ENCODE assay signal across 42 mouse cellular contexts in genomic region chr6:113579306-113579705, GRCm38 (mm10). TPM values are rescaled to one million over a fixed set of nuclear protein-coding genes. Genes with fewer than 3 reads are reported as not detected.
"Had no signal": no experiment of that assay in that cellular context is flagged by ENCODE, and none has a peak within 500 bp of the region (broad histone marks: within the 10 kb centered on the region; RNA-seq: fewer than 3 reads in every experiment).

No protein-coding gene starts in this region.

- H3K27ac ChIP-seq: heart, adult 2 months; heart, embryonic 10.5 days; heart, embryonic 13.5 days; heart, embryonic 15.5 days; hindbrain, embryonic 10.5 days; hindbrain, embryonic 12.5 days; hindbrain, embryonic 13.5 days; hindbrain, embryonic 14.5 days; hindbrain, embryonic 15.5 days; hindbrain, postnatal 0 days; intestine, embryonic 15.5 days; kidney, embryonic 15.5 days; kidney, postnatal 0 days; layer of hippocampus, adult 2 months had no signal

- H3K27me3 ChIP-seq: heart, embryonic 12.5 days; heart, embryonic 13.5 days; heart, embryonic 15.5 days; hindbrain, embryonic 12.5 days; hindbrain, embryonic 13.5 days; hindbrain, embryonic 15.5 days; intestine, embryonic 15.5 days; kidney, embryonic 15.5 days had no signal

- H3K36me3 ChIP-seq: hindbrain, embryonic 15.5 days had no signal

- H3K9ac ChIP-seq: heart, embryonic 12.5 days; heart, embryonic 13.5 days; heart, embryonic 15.5 days; hindbrain, embryonic 12.5 days; hindbrain, embryonic 13.5 days; hindbrain, embryonic 14.5 days; hindbrain, embryonic 15.5 days; intestine, embryonic 15.5 days; kidney, embryonic 15.5 days had no signal

- DNase-seq: heart, adult 2 months; heart, postnatal 10 days; heart, postnatal 14 days; heart, postnatal 36 days; heart, postnatal 4 days; kidney, adult 11 months; kidney, adult 18-20 months; kidney, adult 2 months; kidney, adult 8-10 months; kidney, adult 9 months; kidney, postnatal 10 days; kidney, postnatal 14 days; kidney, postnatal 25 days; kidney, postnatal 36 days; kidney, postnatal 4 days; layer of hippocampus, adult 9-11 months; layer of hippocampus, postnatal 36 days had no signal

- H3K9me3 ChIP-seq: heart, embryonic 10.5 days; heart, embryonic 12.5 days; heart, embryonic 13.5 days; heart, embryonic 15.5 days; hindbrain, embryonic 10.5 days; hindbrain, embryonic 12.5 days; hindbrain, embryonic 13.5 days; hindbrain, embryonic 15.5 days; intestine, embryonic 15.5 days; kidney, embryonic 15.5 days had no signal

- H3K4me1 ChIP-seq: heart, embryonic 10.5 days; heart, embryonic 12.5 days; heart, embryonic 13.5 days; heart, embryonic 15.5 days; hindbrain, embryonic 10.5 days; hindbrain, embryonic 12.5 days; hindbrain, embryonic 13.5 days; hindbrain, embryonic 15.5 days; intestine, embryonic 15.5 days; kidney, embryonic 15.5 days had no signal

- H3K4me2 ChIP-seq: heart, embryonic 11.5 days; heart, embryonic 12.5 days; heart, embryonic 13.5 days; heart, embryonic 15.5 days; hindbrain, embryonic 12.5 days; hindbrain, embryonic 13.5 days; hindbrain, embryonic 14.5 days; hindbrain, embryonic 15.5 days; intestine, embryonic 15.5 days; kidney, embryonic 15.5 days had no signal

- H3K4me3 ChIP-seq: heart, adult 2 months; heart, embryonic 10.5 days; heart, embryonic 12.5 days; heart, embryonic 13.5 days; heart, embryonic 15.5 days; hindbrain, embryonic 10.5 days; hindbrain, embryonic 12.5 days; hindbrain, embryonic 13.5 days; hindbrain, embryonic 15.5 days; intestine, embryonic 15.5 days; kidney, embryonic 15.5 days; layer of hippocampus, adult 2 months had no signal

- ATAC-seq: hindbrain, embryonic 16.5 days; hindbrain, postnatal 0 days; inflammation-experienced regulatory T-cells, adult 6 months; intestine, embryonic 15.5 days; intestine, embryonic 16.5 days; intestine, postnatal 0 days had no signal

RNA-seq across cellular contexts. Expression of gene Fancd2os, which starts 21.2 kb away (rescaled TPM):
- total RNA-seq: heart, adult 2 months; heart, adult 8-10 months; heart, postnatal 10 days; heart, postnatal 14 days; heart, postnatal 25 days; heart, postnatal 36 days; heart, postnatal 4 days; hematopoietic stem cell, adult 5-6 weeks; hindbrain, postnatal 0 days had no signal
- polyA plus RNA-seq: heart, adult 2 months; heart, embryonic 12.5 days; heart, postnatal 0 days; hindbrain, embryonic 11.5 days; hindbrain, embryonic 14.5 days; hindbrain, embryonic 15.5 days; hindbrain, postnatal 0 days; inflammation-experienced regulatory T-cells, adult 6 months; intestine, embryonic 15.5 days; intestine, embryonic 16.5 days; intestine, postnatal 0 days; large intestine, adult 2 months had no signal
